ENCODE assay signal across 26 mouse cellular contexts in the genomic region with DNA sequence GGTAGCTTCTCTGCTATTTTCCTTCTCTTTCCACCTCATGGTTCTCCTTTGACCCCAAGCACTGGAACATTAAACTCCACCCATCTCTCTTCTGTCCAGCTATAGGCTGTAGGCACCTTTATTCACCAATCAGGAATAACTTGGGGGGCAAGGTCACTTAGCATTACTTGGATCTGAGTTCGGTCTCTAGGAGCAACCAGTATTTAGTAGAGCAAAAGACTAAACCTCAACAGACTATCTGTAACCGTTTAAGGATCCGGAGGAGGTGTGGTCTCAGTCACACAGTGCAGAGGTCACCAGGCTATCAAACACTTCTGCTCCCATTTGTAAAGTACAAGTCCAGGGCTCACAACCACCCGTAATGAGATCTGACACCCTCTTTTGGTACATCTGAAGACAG. TPM values are rescaled to one million over a fixed set of nuclear protein-coding genes. Genes with fewer than 3 reads are reported as not detected.
DNase-seq lines count a peak whose midpoint lies in the region; ATAC-seq lines count a peak whose summit lies in the region.
"Had no signal": no experiment of that assay in that cellular context is flagged by ENCODE, and none has a peak within 500 bp of the region (broad histone marks: within the 10 kb centered on the region; RNA-seq: fewer than 3 reads in every experiment).

No protein-coding gene starts in this region.

- no peaks in the 10 kb centered on the region for H3K9me3 ChIP-seq in intestine, embryonic 16.5 days (ENCODE audit: control insufficient read depth, low read length)
- H3K9me3 ChIP-seq in intestine, embryonic 15.5 days: no peaks in the 10 kb centered on the region
- no peaks in the 10 kb centered on the region for H3K9me3 ChIP-seq in forebrain, embryonic 13.5 days (replicated peaks)
- H3K9me3 ChIP-seq: forebrain, embryonic 10.5 days; heart, embryonic 12.5 days; heart, embryonic 15.5 days had no signal

- H3K9ac ChIP-seq in intestine, embryonic 16.5 days (ENCODE audit: low read depth, low read length): no peak overlapping the region
- no peak overlapping the region for H3K9ac ChIP-seq in intestine, embryonic 15.5 days
- no peak overlapping the region for H3K9ac ChIP-seq in forebrain, embryonic 13.5 days
- H3K9ac ChIP-seq: forebrain, postnatal 0 days; heart, embryonic 12.5 days; heart, embryonic 15.5 days; hindbrain, embryonic 14.5 days had no signal

- peak; percentile 78 for DNase-seq in ZHBTc4 (ENCODE audit: low read depth, low spot score)
- DNase-seq in yolk sac, embryonic 10.5 days (ENCODE audit: low spot score): peak; percentile 45
- DNase-seq in thymus, postnatal 25 days: no peak
- DNase-seq: adrenal gland, adult 8-10 months; adrenal gland, postnatal 25 days; cerebellum, adult 11-12 months; cerebellum, adult 8-10 months; cerebellum, postnatal 10 days; forebrain, postnatal 0 days; gastrocnemius, adult 2 months; gastrocnemius, postnatal 14 days; heart, adult 18-20 months; heart, postnatal 14 days; heart, postnatal 4 days; kidney, adult 11 months had no signal

- WGBS in intestine, embryonic 16.5 days: 52% methylated on average over 4 of the region's 4 CpGs
- WGBS in intestine, embryonic 15.5 days: 55% methylated on average over 4 of the region's 4 CpGs
- 79% methylated on average over 4 of the region's 4 CpGs for WGBS in forebrain, embryonic 13.5 days

- H3K4me3 ChIP-seq in intestine, embryonic 16.5 days (ENCODE audit: low read length): no peak overlapping the region
- H3K4me3 ChIP-seq in intestine, embryonic 15.5 days (replicated peaks): no peak overlapping the region
- no peak overlapping the region for H3K4me3 ChIP-seq in forebrain, embryonic 13.5 days
- H3K4me3 ChIP-seq: forebrain, embryonic 10.5 days; gastrocnemius, adult 2 months; heart, embryonic 12.5 days; heart, embryonic 15.5 days had no signal

- ATAC-seq in intestine, embryonic 16.5 days: 0 out of 2 replicates have a peak, but pooled peaks have one; percentile 12
- ATAC-seq in intestine, embryonic 15.5 days: no peak
- ATAC-seq in forebrain, embryonic 13.5 days: no peak
- ATAC-seq: CD4-positive, CD25-positive, alpha-beta regulatory T cell, adult 4 months; forebrain, embryonic 14.5 days; forebrain, postnatal 0 days; hindbrain, postnatal 0 days; inflammation-experienced regulatory T-cells, adult 6 months had no signal

- H3K4me2 ChIP-seq in intestine, embryonic 16.5 days (ENCODE audit: low read depth, low read length): no peak overlapping the region
- H3K4me2 ChIP-seq in intestine, embryonic 15.5 days (replicated peaks): no peak overlapping the region
- H3K4me2 ChIP-seq in forebrain, embryonic 13.5 days: no peak overlapping the region
- H3K4me2 ChIP-seq: heart, embryonic 12.5 days; heart, embryonic 15.5 days; hindbrain, embryonic 14.5 days had no signal

- H3K36me3 ChIP-seq in intestine, embryonic 16.5 days (ENCODE audit: control insufficient read depth, insufficient read depth, low read length): no peaks in the 10 kb centered on the region
- no peaks in the 10 kb centered on the region for H3K36me3 ChIP-seq in intestine, embryonic 15.5 days
- no peaks in the 10 kb centered on the region for H3K36me3 ChIP-seq in forebrain, embryonic 13.5 days (ENCODE audit: poor library complexity, severe bottlenecking)
- H3K36me3 ChIP-seq: forebrain, embryonic 10.5 days; heart, embryonic 12.5 days; heart, embryonic 15.5 days had no signal

- H3K27ac ChIP-seq in intestine, embryonic 16.5 days (ENCODE audit: low read length): no peak overlapping the region
- no peak overlapping the region for H3K27ac ChIP-seq in intestine, embryonic 15.5 days
- H3K27ac ChIP-seq in forebrain, embryonic 13.5 days: no peak overlapping the region
- H3K27ac ChIP-seq: forebrain, embryonic 10.5 days; gastrocnemius, adult 2 months; heart, embryonic 15.5 days; hindbrain, embryonic 14.5 days; hindbrain, postnatal 0 days had no signal

- no peaks in the 10 kb centered on the region for H3K27me3 ChIP-seq in intestine, embryonic 16.5 days (replicated peaks; ENCODE audit: control insufficient read depth, insufficient read depth, low read length)
- no peaks in the 10 kb centered on the region for H3K27me3 ChIP-seq in intestine, embryonic 15.5 days (replicated peaks)
- no peaks in the 10 kb centered on the region for H3K27me3 ChIP-seq in forebrain, embryonic 13.5 days
- H3K27me3 ChIP-seq: heart, embryonic 12.5 days; heart, embryonic 15.5 days had no signal

- H3K4me1 ChIP-seq in intestine, embryonic 16.5 days (ENCODE audit: control insufficient read depth, insufficient read depth, low read length): no peaks in the 10 kb centered on the region
- no peaks in the 10 kb centered on the region for H3K4me1 ChIP-seq in intestine, embryonic 15.5 days (replicated peaks)
- no peaks in the 10 kb centered on the region for H3K4me1 ChIP-seq in forebrain, embryonic 13.5 days
- H3K4me1 ChIP-seq: heart, embryonic 12.5 days; heart, embryonic 15.5 days had no signal

RNA-seq across cellular contexts. Expression of a gene that starts 3.9 kb away (rescaled TPM):
- polyA plus RNA-seq in intestine, embryonic 16.5 days (2015; fragmentation: Nextera tagmentation; extraction: Ambion mirVana): 68.7 and 71.3 TPM in 2 replicates
- polyA plus RNA-seq in intestine, embryonic 15.5 days (2015; fragmentation: Nextera tagmentation; extraction: Ambion mirVana): 81.4 and 82.9 TPM in 2 replicates
- 164 and 177 TPM in 2 replicates for polyA plus RNA-seq in forebrain, embryonic 13.5 days (2015; fragmentation: Nextera tagmentation; extraction: Ambion mirVana)

RNA-seq across cellular contexts. Expression of a gene that starts 51.4 kb away (rescaled TPM):
- 10.4 and 10.9 TPM in 2 replicates for polyA plus RNA-seq in intestine, embryonic 16.5 days (2015; fragmentation: Nextera tagmentation; extraction: Ambion mirVana)
- polyA plus RNA-seq in intestine, embryonic 15.5 days (2015; fragmentation: Nextera tagmentation; extraction: Ambion mirVana): 10.0 and 11.9 TPM in 2 replicates
- polyA plus RNA-seq in forebrain, embryonic 13.5 days (2015; fragmentation: Nextera tagmentation; extraction: Ambion mirVana): 6.9 and 7.0 TPM in 2 replicates

RNA-seq across cellular contexts. Expression of a gene that starts 52.9 kb away (rescaled TPM):
- 78.7 and 81.9 TPM in 2 replicates for polyA plus RNA-seq in intestine, embryonic 16.5 days (2015; fragmentation: Nextera tagmentation; extraction: Ambion mirVana)
- polyA plus RNA-seq in intestine, embryonic 15.5 days (2015; fragmentation: Nextera tagmentation; extraction: Ambion mirVana): 83.1 and 96.8 TPM in 2 replicates
- 55.2 and 56.9 TPM in 2 replicates for polyA plus RNA-seq in forebrain, embryonic 13.5 days (2015; fragmentation: Nextera tagmentation; extraction: Ambion mirVana)
